Mouse (Mus musculus) heart, postnatal 0 days (tissue): ENCODE results near the gene Hipk2. TPM values are rescaled to one million over a fixed set of nuclear protein-coding genes. Genes with fewer than 3 reads are reported as not detected.

Experiments used
- ATAC-seq: fragments of 200-750 bp; cut with Nextera tagmentation; 2 replicates; pipeline ENCODE4 v1.8.0; 2017; ENCODE audit warnings: low read depth, moderate number of reproducible peaks, moderate library complexity; ENCODE audit not compliant: insufficient read depth
- DNase-seq: peaks from one replicate; pipeline ENCODE4 v3.0.0-alpha.2; 2016; ENCODE audit warnings: low spot score
- H3K27ac ChIP-seq: fragments of 300-500 bp; sonication (generic); 2 replicates; pipeline ENCODE4 v1.5.1; 2014; ENCODE audit warnings: low read depth, mild to moderate bottlenecking
- H3K27me3 ChIP-seq: fragments of 300-500 bp; sonication (generic); 2 replicates; pipeline ENCODE4 v1.6.1; 2014; ENCODE audit warnings: low read length, mixed read lengths; ENCODE audit not compliant: control insufficient read depth, insufficient read depth
- H3K36me3 ChIP-seq: fragments of 300-500 bp; sonication (generic); replicated peaks from 2 replicates; pipeline ENCODE4 v1.6.1; 2014; ENCODE audit warnings: low read length, mixed read lengths; ENCODE audit not compliant: control insufficient read depth, insufficient read depth
- H3K4me1 ChIP-seq: fragments of 300-500 bp; sonication (generic); 2 replicates; pipeline ENCODE4 v1.6.1; 2014; ENCODE audit warnings: antibody characterized with exemption; ENCODE audit not compliant: control insufficient read depth, insufficient read depth
- H3K4me2 ChIP-seq: fragments of 300-500 bp; sonication (generic); 2 replicates; pipeline ENCODE4 v1.6.1; 2014; ENCODE audit warnings: low read depth, mild to moderate bottlenecking, low read length, moderate library complexity
- H3K4me3 ChIP-seq: fragments of 300-500 bp; sonication (generic); 2 replicates; pipeline ENCODE4 v1.5.1; 2014; ENCODE audit warnings: low read depth, low read length
- H3K9ac ChIP-seq: fragments of 300-500 bp; sonication (generic); replicated peaks from 2 replicates; pipeline ENCODE4 v1.6.1; 2014; ENCODE audit warnings: low read depth, low read length, mixed read lengths
- H3K9me3 ChIP-seq: fragments of 300-500 bp; sonication (generic); replicated peaks from 2 replicates; pipeline ENCODE4 v1.6.1; 2016; ENCODE audit warnings: low read length; ENCODE audit not compliant: control insufficient read depth
- CTCF ChIP-seq: IDR thresholded peaks from 2 replicates; pipeline ENCODE4 v1.5.1; 2016; ENCODE audit warnings: antibody characterized with exemption, control low read depth, low read depth
- EP300 ChIP-seq: IDR thresholded peaks from 2 replicates; pipeline ENCODE4 v1.6.1; 2016; ENCODE audit warnings: antibody characterized with exemption, low read depth
- WGBS: fragments of 180-500 bp; shearing (Covaris S2); extraction: QIAGEN DNeasy Blood & Tissue Kit; methylation state at CpG from one replicate; pipeline ENCODE4 v1.1.7; 2014; 5-methylcytosine and 5-hydroxymethylcytosine counted together
- polyA plus RNA-seq: library from polyadenylated mRNA; unstranded; fragments of >200 nt; fragmentation: Nextera tagmentation; extraction: Ambion mirVana; gene quantifications from 2 replicates; pipeline ENCODE4 v1.2.1, GENCODE M21; 2015
- total RNA-seq: library from RNA; depleted of rRNA; stranded (reverse); fragments of >200 nt; gene quantifications from 2 replicates; pipeline ENCODE4 v1.2.3, GENCODE M21; 2014; ENCODE audit warnings: low replicate concordance

Gene Hipk2
- total and polyA plus RNA-seq, 2 experiments from 2014 or later: 9.8 to 45.0 TPM

- Histone ChIP-seq H3K9me3 (no peaks in the 10 kb centered on the region), H3K36me3 (no peaks in the 10 kb centered on the region), H3K4me2 (no peak overlapping the region), H3K4me3 (no peak overlapping the region), H3K27me3 (no peaks in the 10 kb centered on the region), H3K4me1 (peaks cover 79% of the 10 kb centered on the region), H3K27ac (0 out of 2 replicates have a peak overlapping the region, but pooled peaks have one; percentile 63), H3K9ac (no peak overlapping the region)
- TF ChIP-seq CTCF (no peak), EP300 (no peak)
- DNase-seq: no peak
- WGBS: 35% methylated on average over 1 of the region's 1 CpGs
- no peak for ATAC-seq
Observed at GRCm38 (mm10) chr6:38845117-38845516, 30.8 kb downstream of the Hipk2 start.

- DNase-seq (no peak), ATAC-seq (0 out of 2 replicates have a peak, but pooled peaks have one; percentile 32)
- Histone ChIP-seq H3K27me3 (no peaks in the 10 kb centered on the region), H3K4me2 (no peak overlapping the region), H3K27ac (peak overlapping the region; percentile 40; the same call in 1 of the 2 replicates), H3K36me3 (no peaks in the 10 kb centered on the region), H3K4me1 (peaks cover 52% of the 10 kb centered on the region), H3K9me3 (no peaks in the 10 kb centered on the region), H3K9ac (no peak overlapping the region), H3K4me3 (no peak overlapping the region)
- no peak for TF ChIP-seq EP300
- no peak for TF ChIP-seq CTCF
- WGBS: 65% methylated on average over 3 of the region's 3 CpGs
Observed at GRCm38 (mm10) chr6:38841551-38841950, 34.4 kb downstream of the Hipk2 start.

GRCm38 (mm10) chr6:38840780-38841179 lies 35.2 kb downstream of the Hipk2 start:
- WGBS: 81% methylated on average over 1 of the region's 1 CpGs
- Histone ChIP-seq H3K4me1 (peaks cover 44% of the 10 kb centered on the region), H3K4me3 (no peak overlapping the region), H3K36me3 (no peaks in the 10 kb centered on the region), H3K9ac (no peak overlapping the region), H3K9me3 (no peaks in the 10 kb centered on the region), H3K27ac (no peak overlapping the region), H3K4me2 (no peak overlapping the region), H3K27me3 (no peaks in the 10 kb centered on the region)
- DNase-seq (no peak), ATAC-seq (no peak)
- TF ChIP-seq CTCF: no peak
- no peak for TF ChIP-seq EP300

GRCm38 (mm10) chr6:38840380-38840779 lies 35.6 kb downstream of the Hipk2 start:
- Histone ChIP-seq H3K4me2 (no peak overlapping the region), H3K27ac (peak overlapping the region; percentile 32; the same call in 1 of the 2 replicates), H3K36me3 (no peaks in the 10 kb centered on the region), H3K4me1 (peaks cover 40% of the 10 kb centered on the region), H3K4me3 (no peak overlapping the region), H3K9me3 (no peaks in the 10 kb centered on the region), H3K9ac (no peak overlapping the region), H3K27me3 (no peaks in the 10 kb centered on the region)
- DNase-seq: no peak
- ATAC-seq: no peak
- 80% methylated on average over 2 of the region's 2 CpGs for WGBS
- TF ChIP-seq EP300: no peak
- no peak for TF ChIP-seq CTCF

GRCm38 (mm10) chr6:38839891-38840290 lies 36.1 kb downstream of the Hipk2 start:
- Histone ChIP-seq H3K4me3 (no peak overlapping the region), H3K9me3 (no peaks in the 10 kb centered on the region), H3K4me1 (peaks cover 40% of the 10 kb centered on the region), H3K4me2 (no peak overlapping the region), H3K27ac (no peak overlapping the region), H3K27me3 (no peaks in the 10 kb centered on the region), H3K9ac (no peak overlapping the region), H3K36me3 (no peaks in the 10 kb centered on the region)
- DNase-seq (no peak), ATAC-seq (no peak)
- TF ChIP-seq EP300 (no peak), CTCF (no peak)
- WGBS: 56% methylated on average over 4 of the region's 4 CpGs

- H3K9me3 ChIP-seq: no peaks in the 10 kb centered on the region
- no peaks in the 10 kb centered on the region for H3K36me3 ChIP-seq
- no peak overlapping the region for H3K4me3 ChIP-seq
- H3K27ac ChIP-seq: peak overlapping the region; percentile 50
- TF ChIP-seq EP300 (no peak), CTCF (no peak)
- no peak for DNase-seq
- 44% methylated on average over 4 of the region's 4 CpGs for WGBS
- H3K9ac ChIP-seq: no peak overlapping the region
- no peak overlapping the region for H3K4me2 ChIP-seq
- H3K4me1 ChIP-seq: peaks cover 42% of the 10 kb centered on the region
- H3K27me3 ChIP-seq: no peaks in the 10 kb centered on the region
- ATAC-seq: no peak
Observed at GRCm38 (mm10) chr6:38838061-38838460, 37.9 kb downstream of the Hipk2 start.
